Mouse (Mus musculus) ES-E14 (cell line): ENCODE data around the gene Cfap73.

ENCODE experiments used
- CHD2 ChIP-seq: IDR thresholded peaks from 2 replicates; pipeline ENCODE4 v1.6.1; 2014; ENCODE audit warnings: mild to moderate bottlenecking, low read depth, low read length, inconsistent platforms
- ZNF384 ChIP-seq: IDR thresholded peaks from 2 replicates; pipeline ENCODE4 v1.6.1; 2012; ENCODE audit warnings: low read depth, low read length, inconsistent platforms

DNA sequence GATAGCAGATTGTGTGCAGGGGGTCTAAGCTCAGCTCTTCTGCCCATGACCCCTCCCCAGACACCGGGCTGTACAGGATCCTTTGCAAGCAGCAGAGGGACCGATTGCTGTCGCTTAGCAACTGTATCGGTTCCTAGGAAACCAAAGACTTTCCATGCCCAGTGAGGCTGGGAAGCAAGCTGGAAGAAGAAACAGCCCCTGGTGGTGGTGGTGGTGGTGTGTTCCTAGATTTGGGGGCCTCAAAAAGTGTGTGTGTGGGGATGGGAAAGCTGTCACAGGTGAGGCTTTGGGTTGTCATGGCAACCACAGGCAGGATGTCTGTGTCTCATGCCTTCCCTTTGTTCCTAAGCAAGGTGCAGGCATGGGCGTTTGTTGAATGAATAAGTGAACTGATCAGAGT lies 26.8 kb upstream of the Cfap73 start:
- TF ChIP-seq ZNF384 (no peak), CHD2 (no peak)
